Mouse (Mus musculus): ENCODE measurements at regions not wholly inside any gene's neighbourhood (a gene's known extent, or its start where the extent isn't known, plus 50 kb on each side); places are given as distances from the start of the nearest gene placed in this dataset.

DNA sequence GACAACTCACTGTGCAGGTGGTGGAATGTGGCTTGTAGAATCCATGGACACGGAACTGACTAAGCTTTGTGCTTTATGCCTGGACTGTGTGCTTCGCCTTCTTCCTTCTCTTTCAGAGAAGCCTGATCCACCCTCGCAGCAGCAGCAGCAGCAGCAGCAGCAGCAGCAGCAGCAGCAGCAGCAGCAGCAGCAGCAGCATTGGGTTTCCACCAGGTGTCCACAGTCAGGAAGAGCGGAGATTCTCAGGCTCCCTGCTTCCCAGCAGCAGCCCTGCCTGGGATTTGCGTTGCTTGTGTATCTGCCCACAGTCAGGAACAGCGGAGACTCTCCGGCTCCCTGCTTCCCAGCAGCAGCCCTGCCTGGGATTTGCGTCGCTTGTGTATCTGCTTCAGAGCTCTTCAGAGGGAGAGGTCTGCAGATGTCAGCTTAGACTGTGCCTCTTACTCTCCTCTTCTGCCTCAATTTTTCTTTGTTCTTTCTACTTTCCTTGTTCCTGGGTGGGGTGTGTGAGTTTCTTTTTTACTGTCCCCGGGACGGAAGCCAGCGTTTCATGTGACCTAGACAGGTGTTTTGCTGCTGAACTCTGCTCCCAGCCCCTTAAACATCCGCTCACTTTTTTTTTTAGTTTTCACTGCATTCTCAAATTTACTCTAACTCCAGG lies 168.1 kb upstream of the Olig3 start:
- DNase-seq (ENCODE audit: extremely low read depth, low read depth, low spot score) = no peak

DNA sequence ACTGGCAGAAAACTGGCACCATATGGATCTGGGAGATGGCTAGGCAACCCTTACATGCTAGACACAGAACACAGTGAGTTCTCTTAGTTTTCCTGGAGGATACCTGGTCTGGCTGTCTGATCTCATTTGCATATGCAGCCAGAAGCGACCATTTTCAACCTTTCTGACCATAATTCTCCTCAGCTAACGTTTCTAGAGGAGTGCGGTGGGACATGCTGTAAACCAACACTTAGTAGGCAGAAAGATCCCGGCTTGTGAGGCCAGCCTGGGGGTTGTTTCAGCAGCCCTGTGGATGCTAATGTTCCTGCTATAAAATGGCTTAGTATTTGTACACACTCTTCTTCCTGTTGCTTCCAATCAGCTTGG lies 168.6 kb upstream of the Olig3 start:
- DNase-seq (ENCODE audit: extremely low read depth, low read depth, low spot score) = no peak

DNA sequence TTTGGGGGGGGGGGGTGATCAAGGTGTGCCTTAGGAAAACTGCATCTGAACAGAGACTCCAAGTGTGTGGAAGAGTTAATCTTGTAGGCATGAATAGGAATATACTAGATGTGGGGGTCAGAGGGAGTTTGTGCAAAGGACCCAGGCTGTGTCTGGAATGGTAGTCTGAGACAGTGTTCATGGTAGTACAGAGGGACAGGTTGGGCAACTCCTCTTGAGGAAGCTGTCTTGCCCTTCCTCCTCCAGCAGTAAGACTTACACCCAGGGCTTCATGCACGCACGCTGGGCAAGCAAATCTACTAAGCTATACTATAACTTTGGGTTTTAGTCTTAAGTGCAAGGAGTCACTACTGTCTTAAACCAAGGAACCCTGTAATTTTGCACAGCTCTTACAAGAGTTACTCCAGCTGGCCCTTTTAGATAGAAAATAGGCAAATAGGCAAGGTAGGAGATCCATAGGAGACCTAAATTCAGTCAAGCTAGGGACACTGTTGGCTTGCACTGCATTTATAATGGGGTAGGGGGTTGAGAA lies 169.2 kb upstream of the Olig3 start:
- DNase-seq (ENCODE audit: extremely low read depth, low read depth, low spot score) = no peak

DNA sequence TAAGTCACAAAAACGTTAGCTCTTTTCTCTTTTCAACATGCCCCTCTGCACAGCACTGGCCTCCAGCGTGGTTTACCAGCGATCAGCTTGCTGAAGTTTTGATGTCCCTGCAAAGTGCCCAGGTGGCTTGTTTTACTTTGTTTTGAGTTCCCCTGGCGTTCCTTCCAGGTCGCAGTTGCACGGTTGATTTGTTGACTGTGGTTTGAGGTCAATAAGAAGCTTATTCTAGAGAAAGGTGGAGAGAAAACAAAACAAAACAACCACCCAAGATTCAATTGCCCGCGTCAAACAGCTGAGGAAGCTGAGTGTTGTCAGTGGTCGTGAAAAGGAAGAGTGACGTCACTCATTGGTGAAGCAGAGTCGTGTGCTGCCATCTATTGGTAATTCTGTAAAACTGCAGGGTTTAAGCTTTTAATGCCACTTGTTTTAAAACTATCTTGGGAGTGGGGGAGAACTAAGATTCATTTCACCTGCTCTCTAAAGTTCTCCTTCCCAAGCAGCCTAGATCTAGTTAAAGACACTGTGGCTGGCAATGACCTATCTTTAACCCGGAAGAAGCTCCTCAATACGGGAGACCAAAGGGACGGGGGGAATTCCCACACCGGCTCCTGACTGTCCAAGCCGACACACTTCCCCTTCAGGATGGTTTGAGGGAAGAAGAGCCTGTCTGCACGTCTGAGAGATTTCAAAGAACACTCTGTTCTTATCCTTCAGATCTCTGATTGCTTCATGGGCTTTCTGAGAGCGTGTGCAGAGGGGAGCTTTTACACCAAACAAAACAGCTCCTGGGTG lies 170.3 kb upstream of the Olig3 start:
- peak; percentile 42 for DNase-seq (ENCODE audit: extremely low read depth, low read depth, low spot score)

DNA sequence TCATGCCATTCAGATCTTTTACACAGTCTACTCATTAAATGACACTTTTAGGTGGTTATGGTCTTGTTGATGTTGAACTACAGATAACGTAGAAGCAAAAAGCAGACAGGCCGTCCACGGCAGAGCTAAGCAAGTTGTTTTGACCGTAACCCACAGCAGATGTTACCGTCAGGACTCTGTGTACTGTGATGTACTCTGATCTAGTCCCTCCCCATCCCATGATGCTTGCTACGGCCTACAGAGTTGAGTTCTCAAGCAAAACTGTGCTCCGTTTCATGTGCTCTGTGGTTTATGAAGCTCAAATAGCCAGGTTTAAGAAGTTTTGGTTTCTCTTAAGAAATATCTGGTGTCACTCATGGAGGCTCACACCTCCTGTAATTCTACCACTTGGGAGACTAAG lies 169.4 kb upstream of the Tnfaip3 start:
- DNase-seq (ENCODE audit: extremely low read depth, low read depth, low spot score) = no peak

DNA sequence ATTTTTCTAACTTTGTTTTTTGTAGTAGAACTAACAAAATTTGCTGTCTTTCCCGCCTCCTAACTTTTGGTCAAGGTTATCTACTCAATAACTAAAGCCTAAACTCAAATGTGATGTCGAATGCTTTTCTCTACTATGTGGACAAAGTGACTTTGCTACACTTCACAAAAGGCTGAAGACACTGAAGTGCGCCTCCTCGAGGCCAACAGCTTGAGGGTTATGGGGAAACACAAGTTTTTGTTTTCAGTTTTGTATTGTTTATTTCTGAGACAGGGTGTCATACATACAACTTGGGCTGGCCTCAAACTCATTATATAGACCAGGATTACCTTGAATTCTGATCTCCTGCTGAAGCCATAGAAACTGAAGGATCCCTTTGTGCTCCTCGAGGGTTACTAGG lies 162.4 kb upstream of the Tnfaip3 start:
- DNase-seq (ENCODE audit: extremely low read depth, low read depth, low spot score) = no peak

DNA sequence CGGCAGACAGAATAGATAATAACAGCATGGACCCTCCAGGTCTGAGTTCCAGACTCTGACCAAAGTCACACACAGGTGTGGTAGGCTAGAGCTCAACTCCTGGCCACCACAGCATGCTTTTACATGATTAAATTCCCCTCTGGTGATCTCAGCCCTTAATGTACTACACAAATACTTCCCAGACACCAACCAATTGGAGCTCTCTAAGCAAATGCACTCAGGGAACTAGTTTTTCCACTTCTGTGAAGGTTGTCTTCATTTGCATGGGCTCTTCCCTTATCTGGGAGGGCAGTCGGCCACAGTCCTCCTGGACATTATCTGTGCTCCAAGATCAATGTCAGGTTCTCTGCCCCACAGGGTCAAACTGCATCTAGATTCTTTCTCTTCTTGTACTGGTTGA lies 162.0 kb upstream of the Tnfaip3 start:
- DNase-seq (ENCODE audit: extremely low read depth, low read depth, low spot score) = no peak

DNA sequence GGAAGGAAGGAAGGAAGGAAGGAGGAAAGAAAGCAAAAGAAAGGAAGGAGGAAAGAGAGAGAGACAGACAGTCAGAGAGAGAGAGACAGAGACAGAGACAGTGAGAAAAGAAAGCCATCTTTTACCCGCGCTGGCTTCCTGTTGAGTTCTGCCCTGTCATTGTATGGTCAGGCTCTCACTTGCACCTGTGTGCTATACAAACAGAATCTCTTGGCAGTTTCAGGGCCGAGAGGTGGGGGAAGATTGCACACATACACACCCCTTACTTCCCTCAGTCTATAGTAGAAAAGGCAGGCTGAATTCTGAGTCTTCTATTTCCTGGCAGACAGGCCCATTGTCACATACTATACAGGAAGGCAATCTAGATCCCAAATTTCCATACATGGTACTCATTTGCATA lies 160.8 kb upstream of the Tnfaip3 start:
- DNase-seq (ENCODE audit: extremely low read depth, low read depth, low spot score) = no peak

DNA sequence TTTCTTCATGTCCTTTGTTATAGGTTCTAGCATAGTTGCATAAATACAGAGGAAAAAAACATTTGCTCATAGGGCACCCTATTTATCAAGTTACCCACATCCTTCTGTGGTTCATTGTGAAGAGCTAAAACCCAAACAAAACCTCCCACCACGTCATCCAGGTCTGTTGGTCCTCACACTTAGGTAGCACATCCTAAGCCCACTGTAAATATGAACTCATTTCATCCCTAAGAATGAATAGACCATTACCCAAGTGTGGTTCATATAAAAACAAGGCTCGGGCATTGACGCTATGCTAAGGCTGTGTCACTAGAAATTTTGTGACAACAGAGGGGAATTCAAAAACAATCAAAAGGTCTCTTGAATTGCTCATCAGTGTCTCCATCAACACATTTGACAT lies 156.4 kb upstream of the Tnfaip3 start:
- no peak for DNase-seq (ENCODE audit: extremely low read depth, low read depth, low spot score)

DNA sequence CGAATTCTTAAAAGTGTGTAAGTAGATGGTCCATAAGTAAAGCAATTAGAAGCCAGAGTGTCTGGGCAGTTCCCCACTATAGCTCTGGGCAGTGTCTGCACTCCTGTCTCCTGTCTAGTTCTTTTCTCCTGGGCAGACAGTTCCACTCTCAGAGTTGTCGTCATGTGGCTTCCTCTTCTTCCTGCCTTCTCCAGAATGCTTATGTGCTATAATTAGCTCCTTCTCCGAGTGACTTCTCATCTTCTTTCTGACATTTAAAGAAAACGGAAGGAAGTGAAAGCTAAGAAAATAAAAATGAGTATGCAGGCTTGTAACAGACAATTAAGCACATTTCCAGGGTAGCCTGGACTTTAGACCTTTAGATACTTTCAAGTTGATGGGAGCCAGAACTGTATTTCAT lies 155.1 kb upstream of the Tnfaip3 start:
- no peak for DNase-seq (ENCODE audit: extremely low read depth, low read depth, low spot score)

DNA sequence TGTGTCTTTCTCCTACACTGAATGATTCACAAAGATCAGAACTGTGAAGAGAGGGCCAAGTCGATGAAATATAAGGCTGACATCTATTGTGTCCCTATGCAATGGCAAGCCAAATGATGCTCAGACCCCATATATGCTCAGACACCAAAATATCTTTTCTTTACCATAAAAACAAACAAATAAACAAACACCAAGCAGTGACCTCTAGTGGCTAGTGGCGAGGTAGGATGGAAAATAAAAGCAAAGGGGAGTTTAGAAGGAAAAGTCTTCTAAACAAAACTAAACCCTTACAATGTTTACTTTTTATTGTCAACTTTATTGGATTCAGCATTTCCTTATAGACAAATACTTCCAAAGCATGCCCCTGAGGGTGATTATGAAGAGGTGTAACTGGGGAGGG lies 153.8 kb upstream of the Tnfaip3 start:
- DNase-seq (ENCODE audit: extremely low read depth, low read depth, low spot score) = no peak

DNA sequence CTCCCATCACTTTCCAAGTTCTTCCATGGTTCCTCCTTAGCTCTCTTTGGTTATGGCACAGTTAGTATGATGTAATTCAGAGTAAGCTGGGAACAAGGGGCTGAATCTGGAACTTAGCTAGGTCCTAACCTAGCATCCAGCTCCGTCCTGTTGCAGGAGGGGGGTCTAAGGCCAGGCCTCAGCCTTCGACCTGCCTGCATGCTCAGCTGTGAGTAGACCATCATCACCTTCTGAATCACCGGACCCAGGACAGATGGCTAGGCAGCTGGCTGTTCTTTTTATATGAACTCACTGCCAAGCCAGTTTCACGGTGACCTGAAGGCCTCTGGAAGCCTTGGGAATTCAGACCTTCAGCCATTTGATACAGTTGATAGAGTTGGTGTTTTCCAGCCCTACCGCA lies 152.9 kb upstream of the Tnfaip3 start:
- no peak for DNase-seq (ENCODE audit: extremely low read depth, low read depth, low spot score)

DNA sequence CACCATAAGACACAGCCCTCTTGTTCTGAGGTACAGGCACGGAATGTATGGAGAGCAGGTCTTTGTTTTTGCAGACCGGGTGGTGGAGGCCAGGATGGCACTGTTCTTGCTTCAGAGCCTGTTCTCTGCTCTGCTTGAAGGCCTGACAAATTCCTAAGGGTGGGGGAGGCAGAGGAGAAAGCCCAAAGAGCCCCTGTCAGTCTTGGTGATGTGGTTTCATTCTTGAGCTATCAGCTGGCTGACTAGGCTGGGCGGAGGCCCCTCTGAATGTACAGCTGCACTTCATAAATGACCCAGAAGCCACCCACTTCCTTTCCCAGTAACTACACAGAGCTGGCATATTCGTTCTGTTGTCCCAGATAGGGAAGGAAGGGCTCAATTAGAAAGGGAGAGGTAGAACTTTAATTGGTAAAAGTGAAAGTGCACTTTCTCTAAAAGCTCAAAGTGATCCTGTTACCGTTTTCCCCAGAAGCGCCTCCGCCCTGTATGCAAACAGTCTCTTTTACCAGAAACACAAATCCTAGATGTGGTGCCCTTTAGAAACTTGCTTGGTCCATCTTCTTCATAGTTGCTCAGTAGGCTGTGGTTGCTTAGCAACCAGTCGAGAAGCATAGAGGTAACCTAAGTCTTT lies 152.3 kb upstream of the Tnfaip3 start:
- no peak for DNase-seq (ENCODE audit: extremely low read depth, low read depth, low spot score)

DNA sequence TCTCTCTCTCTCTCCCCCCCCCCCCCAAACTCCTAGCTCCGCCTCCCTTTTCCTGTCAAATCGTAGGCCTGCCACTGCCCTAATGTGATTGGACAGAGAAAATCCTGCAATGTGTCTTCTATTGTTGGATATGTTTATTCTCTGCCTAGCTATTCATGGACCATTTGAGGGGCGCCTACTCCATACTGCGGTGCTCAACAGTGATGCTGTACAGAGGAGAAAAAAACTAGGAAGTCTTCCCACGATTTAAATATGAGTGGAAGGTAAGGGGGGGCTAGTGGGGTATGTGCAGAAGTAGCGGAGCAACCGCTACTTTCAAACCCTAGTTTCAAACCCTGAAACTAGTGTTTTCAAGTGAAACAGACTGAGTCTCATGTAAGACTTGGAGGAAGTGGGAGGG lies 151.6 kb upstream of the Tnfaip3 start:
- DNase-seq (ENCODE audit: extremely low read depth, low read depth, low spot score) = no peak

DNA sequence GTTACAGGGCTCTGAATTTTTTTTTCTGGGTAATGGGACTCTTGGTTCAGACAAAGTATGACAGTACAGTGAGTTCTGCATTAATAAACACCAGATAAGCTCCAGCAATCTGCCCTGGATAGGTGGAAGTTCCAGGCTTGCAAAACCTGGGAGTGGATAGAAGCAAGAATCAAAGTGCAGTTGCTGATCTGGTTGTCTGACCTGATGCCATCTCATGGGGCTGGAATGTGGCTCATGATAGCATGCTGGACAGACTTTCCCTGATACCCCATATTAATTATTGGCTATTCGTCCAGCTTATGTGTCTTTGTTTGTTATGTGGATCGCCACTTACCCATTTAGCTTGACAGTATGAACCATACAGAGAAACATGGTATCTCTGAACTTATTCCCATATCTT lies 146.6 kb upstream of the Tnfaip3 start:
- DNase-seq (ENCODE audit: extremely low read depth, low read depth, low spot score) = no peak

DNA sequence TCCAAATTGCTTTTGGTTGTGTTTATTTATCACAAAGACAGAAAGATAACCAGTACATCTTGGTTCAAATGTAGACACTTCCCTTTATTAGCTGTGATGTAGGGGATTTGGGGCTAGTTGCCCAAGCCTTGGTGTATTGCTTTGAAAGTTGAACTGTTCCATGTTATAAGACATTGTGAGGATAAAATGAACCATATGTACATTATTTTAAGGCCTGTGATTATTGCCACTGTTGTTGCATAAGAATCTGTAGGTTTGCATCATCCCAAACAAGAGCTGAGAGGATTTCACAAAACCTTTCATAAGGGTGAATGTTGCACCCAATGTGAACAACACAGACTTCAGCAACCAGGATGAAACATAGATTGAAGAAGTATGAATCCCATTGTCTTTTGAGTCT lies 145.7 kb upstream of the Tnfaip3 start:
- DNase-seq (ENCODE audit: extremely low read depth, low read depth, low spot score) = no peak

DNA sequence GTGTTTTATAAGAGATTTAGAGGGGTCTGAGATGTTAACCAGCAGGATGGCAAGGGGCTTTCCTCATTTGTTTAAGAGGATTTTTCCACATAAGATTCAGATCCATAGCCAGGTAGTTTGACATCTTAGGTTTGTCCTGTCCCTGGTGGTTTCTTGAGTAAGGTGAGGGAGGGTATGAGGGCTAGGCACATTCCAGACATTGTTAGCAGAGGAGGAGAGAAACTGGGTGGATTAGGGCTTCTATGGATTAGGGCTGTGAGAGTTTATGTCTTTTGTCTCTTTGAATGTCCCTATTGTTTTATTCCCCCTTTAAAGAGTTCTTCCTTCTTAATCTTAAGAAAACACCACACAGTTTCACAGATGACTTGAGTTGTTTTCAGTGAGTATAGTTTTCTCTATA lies 138.6 kb upstream of the Tnfaip3 start:
- no peak for DNase-seq (ENCODE audit: extremely low read depth, low read depth, low spot score)

DNA sequence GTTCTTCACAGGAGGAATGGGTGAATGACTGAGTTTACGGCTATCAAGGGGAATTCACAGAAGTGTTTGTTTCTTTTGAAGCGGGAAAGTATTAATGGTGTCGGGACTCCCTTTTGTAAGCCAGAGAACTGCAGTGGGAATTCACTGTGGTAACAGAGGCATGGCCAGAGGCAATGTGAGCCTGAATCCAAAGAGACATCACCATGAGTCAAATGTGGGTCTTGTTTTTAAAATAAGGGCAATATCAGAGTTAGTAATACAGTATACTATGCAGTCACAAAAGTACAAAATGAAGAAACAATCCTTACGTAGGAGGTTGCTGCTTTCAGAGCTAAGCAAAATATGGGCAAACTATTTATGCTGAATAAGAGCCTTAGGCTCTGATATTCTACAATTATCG lies 137.3 kb upstream of the Tnfaip3 start:
- no peak for DNase-seq (ENCODE audit: extremely low read depth, low read depth, low spot score)

DNA sequence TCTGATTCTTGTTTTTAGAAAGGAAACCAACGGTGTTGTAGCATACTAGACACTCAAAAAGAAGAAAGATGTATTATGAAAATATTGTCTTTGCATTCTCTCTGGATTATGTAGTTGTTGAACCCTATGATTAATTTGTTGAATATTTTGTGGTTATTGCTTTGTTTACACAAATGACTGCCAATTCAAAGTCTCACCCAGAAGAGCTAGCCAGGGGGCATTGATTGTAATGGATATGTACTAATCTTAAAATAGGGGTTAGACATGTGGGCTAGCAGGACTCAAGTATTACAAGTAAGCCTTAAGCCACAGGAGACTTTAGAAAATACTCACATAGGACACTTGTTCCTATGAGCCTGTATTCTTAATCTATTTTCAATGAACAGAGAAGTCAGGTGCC lies 135.3 kb upstream of the Tnfaip3 start:
- DNase-seq (ENCODE audit: extremely low read depth, low read depth, low spot score) = no peak

DNA sequence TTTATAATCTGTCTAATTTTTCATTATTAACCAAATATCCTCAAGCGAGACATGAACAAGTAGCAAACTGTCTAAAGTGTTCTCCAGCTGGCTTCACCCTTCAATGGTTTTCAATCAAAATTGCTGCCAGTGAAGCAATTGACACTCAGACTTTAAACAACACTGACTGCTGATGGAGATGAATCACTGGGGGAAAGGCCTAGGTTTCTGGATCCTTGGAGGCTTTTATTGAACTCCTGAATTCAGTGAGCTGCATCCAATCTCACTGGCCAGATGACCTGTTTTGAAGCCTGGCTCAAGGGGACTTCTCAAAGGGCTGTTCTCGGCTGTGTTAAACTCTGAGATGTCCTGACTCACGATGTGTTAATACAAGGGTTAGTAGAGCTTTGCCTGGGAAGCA lies 134.5 kb upstream of the Tnfaip3 start:
- no peak for DNase-seq (ENCODE audit: extremely low read depth, low read depth, low spot score)

DNA sequence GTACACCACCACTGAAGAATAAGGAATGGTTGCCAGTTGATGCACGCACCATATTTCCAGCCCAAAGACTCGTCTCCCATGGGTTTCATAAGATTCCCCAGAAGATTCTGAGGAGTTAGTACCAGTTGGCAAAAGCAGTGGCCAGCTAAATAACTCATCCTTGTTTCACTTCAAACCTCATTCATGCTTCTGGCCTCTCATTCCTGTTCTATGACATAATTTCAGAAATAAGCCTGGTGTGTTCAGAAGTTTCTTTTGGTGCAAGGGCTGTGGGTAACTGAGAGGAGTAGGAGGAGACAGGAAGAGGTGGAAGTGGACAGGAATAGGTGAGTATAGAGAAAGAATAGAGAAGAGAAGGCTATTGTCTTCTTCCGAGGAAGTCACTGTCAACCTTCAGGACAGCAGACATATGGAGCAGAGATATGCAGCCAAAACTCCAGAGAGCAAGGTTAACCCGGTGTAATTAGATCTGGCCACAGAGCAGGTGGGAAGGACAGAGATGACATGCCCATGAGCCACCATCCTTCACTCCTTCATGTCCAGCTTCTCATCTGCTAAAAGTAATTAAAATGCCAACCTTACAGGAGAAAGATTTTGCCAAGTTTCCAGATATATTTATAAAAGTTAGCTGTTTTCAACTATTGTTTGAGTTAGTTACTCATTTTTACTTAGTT lies 133.9 kb upstream of the Tnfaip3 start:
- DNase-seq (ENCODE audit: extremely low read depth, low read depth, low spot score) = no peak

DNA sequence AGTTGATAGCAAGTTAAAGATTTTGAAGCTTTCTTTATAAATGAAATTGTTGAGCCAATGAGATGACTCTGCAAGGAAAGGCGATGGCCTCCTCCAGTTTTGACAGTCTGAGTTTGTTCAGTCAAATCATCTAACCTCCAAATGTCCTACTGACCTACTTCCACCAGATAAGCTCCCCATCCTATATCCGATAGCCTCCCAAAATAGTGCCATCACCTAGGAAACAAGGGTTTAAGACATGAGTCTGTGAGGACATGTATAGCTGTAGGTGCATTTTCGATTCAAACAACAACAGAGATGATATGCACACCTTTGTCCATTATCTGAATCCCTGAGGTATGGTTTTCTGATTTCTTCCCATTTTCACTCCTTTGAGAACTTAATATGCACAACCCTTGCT lies 126.0 kb upstream of the Tnfaip3 start:
- no peak for DNase-seq (ENCODE audit: extremely low read depth, low read depth, low spot score)
